Mouse (Mus musculus): ENCODE measurements around the gene Cmya5.

DNA sequence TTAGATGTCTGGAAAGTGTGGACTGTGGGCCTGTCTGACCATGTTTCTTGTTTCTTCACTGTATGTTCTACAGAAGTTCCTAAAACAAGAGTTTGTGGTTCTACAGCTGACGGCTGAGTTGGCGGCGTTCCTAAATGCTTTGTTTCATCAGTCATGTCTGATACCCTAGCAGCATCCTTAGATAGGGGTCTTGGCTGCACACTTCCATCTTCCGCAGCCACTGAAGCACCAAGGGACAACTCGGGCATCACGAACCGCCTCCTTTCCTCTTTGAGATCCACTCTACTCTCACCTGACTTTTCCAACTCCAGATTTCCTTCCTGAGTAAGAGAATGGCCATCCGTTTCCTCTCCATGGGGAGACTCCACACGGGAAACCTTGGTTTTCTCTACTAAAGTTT is 53.3 kb downstream of the Cmya5 start:
- TF ChIP-seq CTCF (conservative IDR thresholded peaks at IDR 0.05; ENCODE audit: low read length) (no peak), NANOG (IDR thresholded peaks at IDR 0.05; ENCODE audit: borderline replicate concordance, low read length) (no peak)
